In the genomic region with DNA sequence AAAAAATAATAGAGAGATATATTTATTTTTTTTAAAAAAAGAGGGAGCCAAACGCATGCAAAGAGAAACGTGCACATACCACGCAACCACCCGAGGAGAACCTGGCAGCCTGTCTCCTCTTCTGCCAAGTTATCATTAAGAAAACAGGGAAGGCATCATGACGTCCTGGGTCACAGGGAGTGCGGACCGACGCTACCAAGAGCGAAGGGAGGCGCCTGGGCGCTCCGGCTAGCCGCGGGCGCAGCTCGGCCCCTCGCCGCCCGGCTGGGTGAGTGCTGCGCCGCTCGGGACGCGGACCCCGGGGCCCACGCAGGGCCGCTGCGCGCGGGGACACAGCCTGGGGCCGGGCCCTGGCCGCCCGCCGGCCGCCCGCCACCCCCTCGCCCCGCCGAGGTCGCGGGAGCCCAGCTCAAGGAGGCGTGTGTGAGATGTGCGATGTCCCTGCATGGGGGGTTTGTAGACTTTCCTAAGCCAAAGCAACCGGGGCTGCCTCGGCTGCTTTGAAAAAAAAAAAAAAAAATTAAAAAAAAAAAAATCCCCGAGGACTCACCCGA, we compare ENCODE assay signal across 8 mouse cellular contexts. TPM values are rescaled to one million over a fixed set of nuclear protein-coding genes. Genes with fewer than 3 reads are reported as not detected.
DNase-seq lines count a peak whose midpoint lies in the region; ATAC-seq and TF ChIP-seq lines count a peak whose summit lies in the region.

No protein-coding gene starts in this region.

- peak; percentile 40 for DNase-seq in layer of hippocampus, adult 11-12 months (ENCODE audit: low spot score)
- DNase-seq in layer of hippocampus, adult 9-10 months (ENCODE audit: low spot score): no peak
- peak; percentile 60 for DNase-seq in heart, postnatal 4 days
- peak; percentile 34 to 41 for DNase-seq in layer of hippocampus, adult 8-10 months (ENCODE audit: low spot score in 2 of 2)
- DNase-seq in right cerebral cortex, adult 18-20 months: peak; percentile 44
- no peak for DNase-seq in MN1 (ENCODE audit: low spot score)

- H3K9ac ChIP-seq in liver, embryonic 16.5 days (ENCODE audit: low read depth, low read length): no peak overlapping the region

- no peaks in the 10 kb centered on the region for H3K4me1 ChIP-seq in embryonic fibroblast, embryonic 13.5 days (ENCODE audit: control insufficient read depth, insufficient read depth, low read length)
- H3K4me1 ChIP-seq in liver, embryonic 16.5 days (ENCODE audit: control insufficient read depth, low read depth, low read length): no peaks in the 10 kb centered on the region

- no peak for ATAC-seq in liver, embryonic 16.5 days (ENCODE audit: low read depth)

- peak overlapping the region; percentile 18 for H3K4me3 ChIP-seq in embryonic fibroblast, embryonic 13.5 days (ENCODE audit: insufficient read depth, low read length)
- peak overlapping the region; percentile 51 for H3K4me3 ChIP-seq in liver, embryonic 16.5 days (ENCODE audit: low read depth, low read length)

- under 1% methylated on average over 47 of the region's 47 CpGs for WGBS in liver, embryonic 16.5 days (ENCODE audit: insufficient replicate concordance)

- H3K36me3 ChIP-seq in liver, embryonic 16.5 days (ENCODE audit: control insufficient read depth, insufficient read depth): no peaks in the 10 kb centered on the region

- peaks cover 14% of the 10 kb centered on the region for H3K27me3 ChIP-seq in liver, embryonic 16.5 days (ENCODE audit: control insufficient read depth, insufficient read depth, low read depth, low read length)

- peak overlapping the region; percentile 62 for H3K4me2 ChIP-seq in liver, embryonic 16.5 days (ENCODE audit: low read depth, low read length)

- H3K27ac ChIP-seq in embryonic fibroblast, embryonic 13.5 days (ENCODE audit: insufficient read depth, low read length): no peak overlapping the region
- no peak overlapping the region for H3K27ac ChIP-seq in liver, embryonic 16.5 days (ENCODE audit: low read length)

- TF ChIP-seq POLR2A in embryonic fibroblast, embryonic 13.5 days (IDR thresholded peaks at IDR 0.05; ENCODE audit: low read depth, low read length): no peak

- no peak for TF ChIP-seq CTCF in embryonic fibroblast, embryonic 13.5 days (IDR thresholded peaks at IDR 0.05; ENCODE audit: borderline replicate concordance, insufficient read depth, low read length)

- no peaks in the 10 kb centered on the region for H3K9me3 ChIP-seq in liver, embryonic 16.5 days (replicated peaks; ENCODE audit: control insufficient read depth, low read length)

RNA-seq across cellular contexts. Expression of a gene that starts 43.2 kb away (rescaled TPM):
- polyA plus RNA-seq in embryonic fibroblast, embryonic 13.5 days (2011; ENCODE audit: insufficient read length, low read depth, missing spikeins): 0.54 and 0.68 TPM in 2 replicates
- total RNA-seq in heart, postnatal 4 days (2021): 10 to 100 TPM; 37.9 to 50.1 TPM
- 10 to 100 TPM; 13.6 to 17.3 (median 14.6) TPM for total RNA-seq in layer of hippocampus, adult 8-10 months (2022)
- polyA plus RNA-seq in liver, embryonic 16.5 days (2015; fragmentation: Nextera tagmentation; extraction: Ambion mirVana): 0.13 and 0.19 TPM in 2 replicates

Comparison
In these comparisons a context has a peak if more than half of its experiments do, and no peak if none do; other contexts are left out.
1. DNase-seq: peak in layer of hippocampus, adult 11-12 months (single experiment), heart, postnatal 4 days (single experiment), layer of hippocampus, adult 8-10 months (2 of 2) and right cerebral cortex, adult 18-20 months (single experiment); none in layer of hippocampus, adult 9-10 months (single experiment) and MN1 (single experiment).